Mouse (Mus musculus): ENCODE measurements around the gene Cept1. TPM values are rescaled to one million over a fixed set of nuclear protein-coding genes. Genes with fewer than 3 reads are reported as not detected.
A peak's percentile ranks its signal among the peaks of the same experiment; 100 is the strongest.

The Cept1 gene
- polyA plus RNA-seq, 1 experiment from 2014 or later = 59.6 TPM

DNA sequence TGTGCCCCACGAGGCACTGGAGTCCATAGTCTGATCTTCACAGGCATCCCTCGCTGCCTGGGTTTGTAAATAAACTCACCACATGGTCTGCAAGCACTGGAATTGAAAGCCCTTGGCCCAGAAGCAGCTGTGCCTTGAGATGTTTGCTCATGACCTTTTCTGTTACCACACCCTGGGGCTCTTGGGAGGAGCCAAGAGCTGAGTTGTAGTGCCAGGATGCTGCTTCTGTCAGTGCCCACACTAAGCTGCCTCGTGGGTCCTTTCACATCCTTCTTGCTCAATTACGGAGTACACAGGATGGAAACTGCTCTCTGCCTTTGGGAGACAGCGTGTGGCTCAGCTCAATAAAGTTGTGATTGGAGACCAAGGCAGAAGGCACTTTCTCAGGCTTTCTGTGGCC lies 61.8 kb downstream of the Cept1 start:
- Histone ChIP-seq H3K4me1 (ENCODE audit: insufficient read depth) (no peaks in the 10 kb centered on the region), H3K9ac (no peak overlapping the region), H3K36me3 (ENCODE audit: insufficient read depth) (no peaks in the 10 kb centered on the region), H3K4me2 (no peak overlapping the region), H3K4me3 (ENCODE audit: low read depth, low read length) (no peak overlapping the region), H3K9me3 (ENCODE audit: low read depth, low read length) (no peaks in the 10 kb centered on the region), H3K27me3 (ENCODE audit: insufficient read depth, low read length) (no peaks in the 10 kb centered on the region), H3K27ac (ENCODE audit: low read depth) (no peak overlapping the region)
- WGBS = 58% methylated on average over 5 of the region's 5 CpGs
- no peak for TF ChIP-seq CTCF (IDR thresholded peaks at IDR 0.05; ENCODE audit: low read depth)
- ATAC-seq (ENCODE audit: insufficient read depth) (no peak), DNase-seq (no peak)

DNA sequence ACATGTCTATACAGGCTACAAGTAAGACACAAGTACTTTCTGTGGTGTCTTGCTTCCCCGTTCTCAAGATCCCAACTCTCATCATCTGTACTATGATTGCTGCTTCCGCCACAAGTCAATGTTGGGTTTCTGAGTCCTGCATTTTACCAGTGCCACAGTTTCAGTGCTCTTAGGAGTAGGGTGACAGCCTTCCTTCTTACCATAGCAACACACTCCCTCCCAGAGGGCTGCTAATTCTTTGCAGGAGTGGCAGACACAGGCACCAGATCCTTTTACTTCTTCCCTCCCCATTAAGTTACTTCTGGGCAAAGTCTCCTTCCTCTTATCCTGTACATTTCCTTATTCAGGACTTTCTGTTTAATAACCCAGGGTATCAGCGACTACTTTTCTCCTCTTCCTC lies 62.7 kb downstream of the Cept1 start:
- DNase-seq = no peak
- 92% methylated on average over 3 of the region's 3 CpGs for WGBS
- H3K4me3 ChIP-seq (ENCODE audit: low read depth, low read length) = no peak overlapping the region
- no peaks in the 10 kb centered on the region for H3K27me3 ChIP-seq (ENCODE audit: insufficient read depth, low read length)
- H3K36me3 ChIP-seq (ENCODE audit: insufficient read depth) = no peaks in the 10 kb centered on the region
- H3K27ac ChIP-seq (ENCODE audit: low read depth) = no peak overlapping the region
- H3K4me2 ChIP-seq = no peak overlapping the region
- no peak overlapping the region for H3K9ac ChIP-seq
- no peak for TF ChIP-seq CTCF (IDR thresholded peaks at IDR 0.05; ENCODE audit: low read depth)
- no peak for ATAC-seq (ENCODE audit: insufficient read depth)
- no peaks in the 10 kb centered on the region for H3K9me3 ChIP-seq (ENCODE audit: low read depth, low read length)
- no peaks in the 10 kb centered on the region for H3K4me1 ChIP-seq (ENCODE audit: insufficient read depth)

DNA sequence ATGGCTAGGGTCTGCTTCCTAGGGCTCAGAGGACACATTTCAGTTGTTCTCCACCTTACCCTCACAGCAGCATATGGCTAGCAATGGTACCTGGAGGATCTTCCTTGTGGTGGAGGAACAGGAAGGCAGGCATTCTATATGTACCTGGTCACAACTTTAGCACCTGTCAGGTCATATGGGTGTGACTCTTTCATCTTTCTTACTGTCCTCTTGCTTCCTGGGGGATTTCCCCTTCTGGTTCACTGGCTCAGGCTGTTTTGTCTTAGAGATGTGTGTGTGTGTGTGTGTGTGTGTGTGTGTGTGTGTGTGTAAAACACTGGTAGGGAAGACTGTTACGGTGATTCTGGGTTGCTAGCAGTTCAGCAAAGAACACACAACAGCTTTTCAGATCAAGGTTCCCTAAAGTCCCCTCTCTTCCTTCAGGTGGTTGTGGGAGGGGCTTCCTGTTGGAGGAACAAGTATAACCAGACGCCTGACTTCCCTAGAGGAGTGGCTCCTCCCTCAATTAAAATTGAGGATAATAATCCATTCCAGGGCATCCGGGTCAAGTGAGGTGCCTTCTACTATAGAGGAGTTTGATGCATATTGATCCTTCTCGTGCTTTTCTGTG lies 63.7 kb downstream of the Cept1 start:
- no peaks in the 10 kb centered on the region for H3K9me3 ChIP-seq (ENCODE audit: low read depth, low read length)
- H3K27ac ChIP-seq (ENCODE audit: low read depth) = no peak overlapping the region
- H3K36me3 ChIP-seq (ENCODE audit: insufficient read depth) = no peaks in the 10 kb centered on the region
- no peak overlapping the region for H3K4me2 ChIP-seq
- no peaks in the 10 kb centered on the region for H3K4me1 ChIP-seq (ENCODE audit: insufficient read depth)
- 73% methylated on average over 4 of the region's 4 CpGs for WGBS
- no peaks in the 10 kb centered on the region for H3K27me3 ChIP-seq (ENCODE audit: insufficient read depth, low read length)
- TF ChIP-seq CTCF (IDR thresholded peaks at IDR 0.05; ENCODE audit: low read depth) = no peak
- no peak overlapping the region for H3K4me3 ChIP-seq (ENCODE audit: low read depth, low read length)
- ATAC-seq (ENCODE audit: insufficient read depth) (no peak), DNase-seq (no peak)
- no peak overlapping the region for H3K9ac ChIP-seq

DNA sequence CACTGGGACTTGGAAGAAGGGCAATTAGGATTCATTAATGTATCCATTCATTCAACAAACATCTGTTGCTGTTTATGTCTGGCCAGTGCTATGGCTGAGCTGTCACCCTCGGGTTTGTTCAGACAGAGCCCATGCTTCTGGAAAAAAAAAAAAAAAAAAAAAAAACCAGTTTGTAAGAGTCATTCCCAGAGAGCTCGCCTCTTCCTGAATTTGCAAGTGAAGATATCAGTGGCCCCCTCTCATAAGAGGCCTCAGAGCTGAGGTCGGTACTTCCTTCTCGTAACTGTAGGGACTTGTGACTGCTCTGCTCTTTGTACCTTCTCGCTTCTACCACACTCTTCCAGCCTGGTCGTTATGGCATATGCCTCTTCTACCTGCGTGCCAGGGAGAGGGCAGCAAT lies 64.3 kb downstream of the Cept1 start:
- H3K4me1 ChIP-seq (ENCODE audit: insufficient read depth) = no peaks in the 10 kb centered on the region
- H3K4me3 ChIP-seq (ENCODE audit: low read depth, low read length) = no peak overlapping the region
- H3K36me3 ChIP-seq (ENCODE audit: insufficient read depth) = no peaks in the 10 kb centered on the region
- peak overlapping the region; percentile 86 for H3K4me2 ChIP-seq
- H3K27me3 ChIP-seq (ENCODE audit: insufficient read depth, low read length) = no peaks in the 10 kb centered on the region
- no peak overlapping the region for H3K9ac ChIP-seq
- no peaks in the 10 kb centered on the region for H3K9me3 ChIP-seq (ENCODE audit: low read depth, low read length)
- H3K27ac ChIP-seq (ENCODE audit: low read depth) = no peak overlapping the region
- ATAC-seq (ENCODE audit: insufficient read depth) = peak; percentile 31; the same call in 1 of the 2 replicates
- DNase-seq = peak; percentile 38
- 49% methylated on average over 7 of the region's 7 CpGs for WGBS
- no peak for TF ChIP-seq CTCF (IDR thresholded peaks at IDR 0.05; ENCODE audit: low read depth)

DNA sequence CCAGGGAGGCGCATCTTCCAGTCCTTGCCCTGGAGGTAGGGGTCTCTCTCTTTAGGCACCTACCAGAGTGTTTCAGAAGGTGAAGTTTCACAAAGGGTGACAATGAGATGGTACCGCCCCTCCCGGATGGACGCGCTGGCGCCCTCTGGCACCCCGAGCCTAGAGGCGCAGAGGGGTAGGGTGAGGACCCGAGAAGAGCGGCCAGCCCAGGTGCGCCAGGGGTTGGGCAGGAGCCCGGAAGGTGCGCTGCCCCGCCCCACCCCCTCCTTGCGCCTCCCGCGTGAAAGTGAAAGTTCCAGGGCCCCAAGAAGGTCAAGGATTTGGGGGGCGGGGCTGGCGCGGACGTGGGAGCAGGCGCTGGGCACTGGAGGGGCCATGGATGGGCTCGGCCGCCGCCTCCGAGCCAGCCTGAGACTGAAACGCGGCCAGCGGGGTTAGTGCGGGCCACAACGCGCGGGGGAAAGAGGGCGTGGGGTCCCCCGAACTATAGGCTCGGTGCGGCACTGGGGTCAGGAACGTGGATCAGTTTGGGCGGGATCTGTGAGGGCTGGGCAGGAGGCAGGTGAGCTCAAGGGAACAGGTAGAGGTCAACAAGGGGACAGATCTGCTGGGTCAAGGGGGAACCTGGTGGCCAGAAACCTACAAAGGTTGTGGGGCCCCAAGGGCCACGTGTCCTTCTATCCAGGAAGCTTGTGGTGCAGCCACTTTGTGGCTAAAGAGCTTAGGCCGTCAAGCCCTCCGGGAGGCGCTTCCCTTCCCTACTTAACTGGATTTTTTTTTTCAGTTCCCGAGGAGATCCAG lies 65.1 kb downstream of the Cept1 start, which contains the start of gene Dennd2d:
Gene Dennd2d, plus strand, starts transcription at position 125 of the 801 bp plus-strand sequence.
- H3K27ac ChIP-seq (ENCODE audit: low read depth) = no peak within 1 kb of the TSS

DNA sequence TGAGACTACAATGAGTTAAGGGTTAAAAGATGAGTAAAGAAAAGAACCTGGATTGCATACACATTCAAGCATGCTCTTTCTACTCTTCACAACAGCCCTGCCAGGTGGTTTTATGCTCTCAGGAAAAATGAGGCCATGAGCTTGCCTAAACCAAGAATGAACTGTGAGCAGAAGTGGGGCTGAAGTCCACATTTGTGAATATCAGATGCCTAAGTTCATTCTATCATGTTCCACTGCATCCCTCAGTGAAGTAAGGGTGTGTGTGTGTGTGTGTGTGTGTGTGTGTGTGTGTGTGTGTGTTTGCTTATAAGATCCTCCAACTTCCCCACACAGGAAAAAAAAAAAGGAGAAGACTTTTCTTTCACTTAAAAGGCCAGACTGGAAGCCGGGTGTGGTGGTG lies 70.7 kb downstream of the Cept1 start:
- TF ChIP-seq CTCF (IDR thresholded peaks at IDR 0.05; ENCODE audit: low read depth) = no peak
- Histone ChIP-seq H3K36me3 (ENCODE audit: insufficient read depth) (no peaks in the 10 kb centered on the region), H3K4me2 (no peak overlapping the region), H3K4me3 (ENCODE audit: low read depth, low read length) (no peak overlapping the region), H3K9ac (no peak overlapping the region), H3K9me3 (ENCODE audit: low read depth, low read length) (no peaks in the 10 kb centered on the region), H3K27ac (ENCODE audit: low read depth) (no peak overlapping the region), H3K27me3 (ENCODE audit: insufficient read depth, low read length) (no peaks in the 10 kb centered on the region), H3K4me1 (ENCODE audit: insufficient read depth) (no peaks in the 10 kb centered on the region)
- no peak for ATAC-seq (ENCODE audit: insufficient read depth)
- WGBS = 61% methylated on average over 1 of the region's 1 CpGs
- DNase-seq = no peak

More for the DNA sequence above, 65.1 kb downstream of the Cept1 start, which contains the start of gene Dennd2d:
- Histone ChIP-seq H3K4me3 (ENCODE audit: low read depth, low read length) (peak within 1 kb of the TSS; percentile 58), H3K9ac (peak within 1 kb of the TSS; percentile 69), H3K27me3 (ENCODE audit: insufficient read depth, low read length) (no peaks in the 10 kb centered on the region), H3K36me3 (ENCODE audit: insufficient read depth) (no peaks in the 10 kb centered on the region), H3K4me2 (peak within 1 kb of the TSS; percentile 86), H3K9me3 (ENCODE audit: low read depth, low read length) (no peaks in the 10 kb centered on the region), H3K4me1 (ENCODE audit: insufficient read depth) (no peaks in the 10 kb centered on the region)
- DNase-seq = peak; percentile 49
- ATAC-seq (ENCODE audit: insufficient read depth) = peak; percentile 80
- peak; percentile 16; the same call in 1 of the 2 replicates for TF ChIP-seq CTCF (IDR thresholded peaks at IDR 0.05; ENCODE audit: low read depth)
- WGBS = 2% methylated on average over 44 of the region's 44 CpGs

DNA sequence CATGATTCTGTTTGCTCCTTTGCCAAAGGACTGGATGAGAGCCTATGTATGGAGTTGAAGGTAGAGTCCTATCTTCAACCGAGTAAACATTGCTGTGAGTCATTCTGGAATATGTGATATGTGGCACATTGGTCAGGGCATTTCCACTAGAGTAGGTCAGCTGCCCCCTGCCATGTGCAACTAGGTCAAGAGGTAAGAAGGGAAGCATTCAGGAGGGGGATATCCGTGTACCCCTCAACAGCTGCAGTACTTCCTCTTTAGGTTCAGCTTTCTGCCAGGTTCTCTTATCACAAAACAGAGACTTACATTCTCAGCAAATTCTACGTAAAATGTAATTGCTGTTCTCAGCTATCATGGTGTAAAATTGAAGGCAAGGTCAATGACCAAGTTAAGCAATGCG lies 73.4 kb downstream of the Cept1 start:
- H3K36me3 ChIP-seq (ENCODE audit: insufficient read depth) = no peaks in the 10 kb centered on the region
- H3K9me3 ChIP-seq (ENCODE audit: low read depth, low read length) = no peaks in the 10 kb centered on the region
- no peak overlapping the region for H3K4me3 ChIP-seq (ENCODE audit: low read depth, low read length)
- no peak for DNase-seq
- ATAC-seq (ENCODE audit: insufficient read depth) = no peak
- no peak overlapping the region for H3K4me2 ChIP-seq
- no peak for TF ChIP-seq CTCF (IDR thresholded peaks at IDR 0.05; ENCODE audit: low read depth)
- no peaks in the 10 kb centered on the region for H3K4me1 ChIP-seq (ENCODE audit: insufficient read depth)
- no peak overlapping the region for H3K27ac ChIP-seq (ENCODE audit: low read depth)
- 72% methylated on average over 4 of the region's 4 CpGs for WGBS
- no peak overlapping the region for H3K9ac ChIP-seq
- no peaks in the 10 kb centered on the region for H3K27me3 ChIP-seq (ENCODE audit: insufficient read depth, low read length)

Data from lung, embryonic 14.5 days (tissue).